Mouse (Mus musculus) CH12.LX (cell line): Measurements from ENCODE around the gene Olfr625-ps1. TPM values are rescaled to one million over a fixed set of nuclear protein-coding genes. Genes with fewer than 3 reads are reported as not detected.

Experiments
- DNase-seq: peaks from one replicate; pipeline ENCODE4 v3.0.0-alpha.2; 2013; ENCODE audit errors: extremely low read depth
- H3K27ac ChIP-seq: 2 replicates; pipeline ENCODE4 v1.5.1; 2012; ENCODE audit warnings: low read depth, mild to moderate bottlenecking, control low read depth, moderate library complexity; ENCODE audit not compliant: insufficient read depth
- H3K27me3 ChIP-seq: replicated peaks from 2 replicates; pipeline ENCODE3; 2012; ENCODE audit warnings: inconsistent platforms
- H3K36me3 ChIP-seq, 2 experiments: replicated peaks in 1 of 2; 2 replicates each; pipeline versions ENCODE3 to v1.6.1; 2012; ENCODE audit warnings: inconsistent platforms in 1 of 2, low read length in 1 of 2, mild to moderate bottlenecking in 1 of 2, mixed read lengths in 1 of 2, moderate library complexity in 1 of 2; ENCODE audit not compliant: control insufficient read depth in 1 of 2, insufficient read depth in 1 of 2
- H3K4me1 ChIP-seq, 2 experiments: 2 replicates each; pipeline ENCODE4 v1.6.1; 2012; ENCODE audit warnings: inconsistent platforms in 1 of 2, moderate library complexity in 1 of 2; ENCODE audit not compliant: insufficient read depth in 2 of 2, control insufficient read depth in 1 of 2
- H3K4me2 ChIP-seq: 2 replicates; pipeline ENCODE4 v1.6.1; 2012; ENCODE audit warnings: low read depth, mild to moderate bottlenecking, control low read depth; ENCODE audit not compliant: poor library complexity, insufficient read depth, severe bottlenecking
- H3K4me3 ChIP-seq, 3 experiments: fragments of 150-350 bp in 1 of 3; sonication (generic) in 1 of 3; replicated peaks in 1 of 3; 2 replicates each; pipeline versions ENCODE3 to v1.5.1; 2011 to 2012; ENCODE audit warnings: low read depth in 2 of 3, low read length in 2 of 3, mild to moderate bottlenecking in 2 of 3, moderate library complexity in 2 of 3, control low read depth in 1 of 3, improper control_type of control experiment in 1 of 3, inconsistent platforms in 1 of 3, mixed read lengths in 1 of 3; ENCODE audit not compliant: poor library complexity in 1 of 3
- H3K79me2 ChIP-seq: replicated peaks from 2 replicates; pipeline ENCODE4 v1.6.1; 2012; ENCODE audit warnings: mild to moderate bottlenecking, moderate library complexity; ENCODE audit not compliant: control insufficient read depth, poor library complexity, insufficient read depth, severe bottlenecking; ENCODE audit errors: extremely low read depth
- H3K9ac ChIP-seq: 2 replicates; pipeline ENCODE4 v1.6.1; 2012; ENCODE audit warnings: low read depth, mild to moderate bottlenecking, control low read depth, moderate library complexity; ENCODE audit not compliant: insufficient read depth
- H3K9me3 ChIP-seq: replicated peaks from 2 replicates; pipeline ENCODE3; 2012; ENCODE audit warnings: low read length, inconsistent platforms, mixed read lengths
- CHD1 ChIP-seq: IDR thresholded peaks from 2 replicates; pipeline ENCODE4 v1.6.1; 2012; ENCODE audit warnings: low read depth, low read length, improper control_type of control experiment, inconsistent platforms
- CHD2 ChIP-seq: IDR thresholded peaks from 2 replicates; pipeline ENCODE4 v1.6.1; 2011; ENCODE audit warnings: low read length, improper control_type of control experiment
- CTCF ChIP-seq, 2 experiments: IDR thresholded peaks in 1 of 2; conservative IDR thresholded peaks in 1 of 2; 2 replicates each; pipeline ENCODE4 v1.5.1; 2011 to 2012; ENCODE audit warnings: low read depth in 2 of 2, low read length in 2 of 2, improper control_type of control experiment in 1 of 2, inconsistent platforms in 1 of 2, mild to moderate bottlenecking in 1 of 2, moderate library complexity in 1 of 2
- ETS1 ChIP-seq: conservative IDR thresholded peaks from 2 replicates; pipeline ENCODE4 v1.6.1; 2012; ENCODE audit warnings: low read depth, mild to moderate bottlenecking, inconsistent platforms, low read length, improper control_type of control experiment, moderate library complexity
- GABPA ChIP-seq: IDR thresholded peaks from 2 replicates; pipeline ENCODE4 v1.6.1; 2012; ENCODE audit warnings: low read depth, low read length, improper control_type of control experiment, inconsistent platforms; ENCODE audit not compliant: insufficient replicate concordance
- IRF4 ChIP-seq: IDR thresholded peaks from 2 replicates; pipeline ENCODE4 v1.6.1; 2014; ENCODE audit warnings: low read depth, mild to moderate bottlenecking, inconsistent platforms, low read length, improper control_type of control experiment
- KAT2A ChIP-seq: IDR thresholded peaks from 2 replicates; pipeline ENCODE4 v1.6.1; 2012; ENCODE audit warnings: low read length, improper control_type of control experiment, inconsistent platforms; ENCODE audit not compliant: insufficient replicate concordance
- MAFK ChIP-seq: IDR thresholded peaks from 2 replicates; pipeline ENCODE4 v1.6.1; 2011; ENCODE audit warnings: low read length, improper control_type of control experiment; ENCODE audit not compliant: insufficient replicate concordance
- MAX ChIP-seq: IDR thresholded peaks from 2 replicates; pipeline ENCODE4 v1.6.1; 2011; ENCODE audit warnings: low read length, improper control_type of control experiment
- MXI1 ChIP-seq: IDR thresholded peaks from 2 replicates; pipeline ENCODE4 v1.6.1; 2011; ENCODE audit warnings: mild to moderate bottlenecking, low read depth, low read length, improper control_type of control experiment
- NELFE ChIP-seq: IDR thresholded peaks from 2 replicates; pipeline ENCODE4 v1.6.1; 2011; ENCODE audit warnings: low read depth, low read length, improper control_type of control experiment
- PAX5 ChIP-seq: IDR thresholded peaks from 2 replicates; pipeline ENCODE4 v1.6.1; 2012; ENCODE audit warnings: low read length, inconsistent platforms, mixed read lengths
- POLR2A ChIP-seq: IDR thresholded peaks from 2 replicates; pipeline ENCODE4 v1.6.1; 2011; ENCODE audit warnings: low read depth, mild to moderate bottlenecking, improper control_type of control experiment, low read length
- RAD21 ChIP-seq: IDR thresholded peaks from 2 replicates; pipeline ENCODE4 v1.6.1; 2011; ENCODE audit warnings: low read depth, mild to moderate bottlenecking, low read length, improper control_type of control experiment, moderate library complexity
- RCOR1 ChIP-seq: conservative IDR thresholded peaks from 2 replicates; pipeline ENCODE4 v1.6.1; 2012; ENCODE audit warnings: low read depth, mild to moderate bottlenecking, inconsistent platforms, low read length, improper control_type of control experiment
- SIN3A ChIP-seq: IDR thresholded peaks from 2 replicates; pipeline ENCODE4 v1.6.1; 2012; ENCODE audit warnings: low read length, improper control_type of control experiment, inconsistent platforms
- SMC3 ChIP-seq: IDR thresholded peaks from 2 replicates; pipeline ENCODE4 v1.6.1; 2011; ENCODE audit warnings: low read depth, low read length, improper control_type of control experiment
- TBP ChIP-seq: conservative IDR thresholded peaks from 2 replicates; pipeline ENCODE4 v1.6.1; 2011; ENCODE audit warnings: low read depth, low read length, improper control_type of control experiment
- TCF12 ChIP-seq: IDR thresholded peaks from 2 replicates; pipeline ENCODE4 v1.6.1; 2014; ENCODE audit warnings: low read depth, mild to moderate bottlenecking, inconsistent platforms, low read length, improper control_type of control experiment
- UBTF ChIP-seq: IDR thresholded peaks from 2 replicates; pipeline ENCODE4 v1.6.1; 2012; ENCODE audit warnings: low read depth, mild to moderate bottlenecking, inconsistent platforms, low read length, improper control_type of control experiment, moderate library complexity
- ZMIZ1 ChIP-seq: IDR thresholded peaks from 2 replicates; pipeline ENCODE4 v1.6.1; 2012; ENCODE audit warnings: low read depth, mild to moderate bottlenecking, inconsistent platforms, low read length, improper control_type of control experiment
- ZNF384 ChIP-seq: IDR thresholded peaks from 2 replicates; pipeline ENCODE4 v1.6.1; 2012; ENCODE audit warnings: low read depth, low read length, improper control_type of control experiment, inconsistent platforms
- dilution Hi-C: fragments of 300-500 bp; cut with MboI; formaldehyde crosslinking; loops from 2 replicates; pipeline ENCODE4 v1.14.3; 2020; ENCODE audit warnings: low sequenced_read_pairs; ENCODE audit not compliant: extremely low pct_unique_long_range_greater_than_20kb, extremely low pct_ligation_motif_present
- in situ Hi-C: fragments of 300-500 bp; cut with MboI; formaldehyde crosslinking; loops from 3 replicates; pipeline ENCODE4 v1.14.3; 2019; ENCODE audit warnings: low sequenced_read_pairs, low pct_ligation_motif_present, low pct_unique_long_range_greater_than_20kb, mixed read lengths
- polyA plus RNA-seq: library from polyadenylated mRNA; unstranded; fragments of >175 nt; gene quantifications from 2 replicates; pipeline ENCODE4 v1.2.1, GENCODE M21; 2012; ENCODE audit warnings: low read depth; ENCODE audit not compliant: insufficient read length
- total RNA-seq, 2 experiments: library from RNA; depleted of rRNA; stranded (reverse); fragments of 300-350 nt in 1 of 2; fragments of >200 nt in 1 of 2; gene quantifications; 2 replicates each; pipeline ENCODE4 v1.2.3; 2012 to 2014

Olfr625-ps1 gene
- total and polyA plus RNA-seq, 3 experiments, result not detected

- TF ChIP-seq MXI1, result no peak
- no peak overlapping the region for H3K9ac ChIP-seq
- dilution Hi-C loops (no loop called here), in situ Hi-C loops (no loop called here)
- H3K79me2 ChIP-seq, result no peaks in the 10 kb centered on the region
- H3K36me3 ChIP-seq, result no peaks in the 10 kb centered on the region
- no peak overlapping the region for H3K27ac ChIP-seq
- H3K9me3 ChIP-seq, result no peaks in the 10 kb centered on the region
- no peaks in the 10 kb centered on the region for H3K27me3 ChIP-seq
- H3K4me2 ChIP-seq, result no peak overlapping the region
- H3K4me3 ChIP-seq, result no peak overlapping the region
- H3K4me1 ChIP-seq, result no peaks in the 10 kb centered on the region
- no peak for DNase-seq
Observed at GRCm38 (mm10) chr7:103699469-103699868, 16.9 kb downstream of the Olfr625-ps1 start.

GRCm38 (mm10) chr7:103712024-103712423 is 29.5 kb downstream of the Olfr625-ps1 start:
- Histone ChIP-seq H3K4me3 (no peak overlapping the region), H3K27me3 (no peaks in the 10 kb centered on the region), H3K9ac (no peak overlapping the region), H3K4me1 (no peaks in the 10 kb centered on the region), H3K79me2 (no peaks in the 10 kb centered on the region), H3K9me3 (no peaks in the 10 kb centered on the region), H3K4me2 (no peak overlapping the region), H3K27ac (no peak overlapping the region), H3K36me3 (no peaks in the 10 kb centered on the region)
- dilution Hi-C loops, result no loop called here
- TF ChIP-seq NELFE (no peak), MAX (no peak), TBP (no peak), MAFK (no peak), SMC3 (peak; percentile 66), IRF4 (no peak), POLR2A (no peak), ZMIZ1 (no peak), RAD21 (peak; percentile 86), ZNF384 (no peak), TCF12 (no peak), CTCF (conservative IDR thresholded peaks at IDR 0.05 in 1 of 2, IDR thresholded peaks at IDR 0.05 in 1 of 2; ENCODE audit: low read depth in 2 of 2, low read length in 2 of 2) (peak; percentile 47 to 83; a peak in 3 of 4 replicates), SIN3A (no peak), CHD1 (no peak), PAX5 (no peak), KAT2A (no peak), ETS1 (no peak), GABPA (no peak), UBTF (no peak), RCOR1 (no peak), CHD2 (no peak)
- in situ Hi-C loops, result loop anchor here (5.0 to 25.0 kb wide), 2 partner anchors 160 to 475 kb away; partner anchors contain the start of genes Olfr648 and Olfr649
- DNase-seq, result peak; percentile 62
